Comparison of ENCODE assay signal across 12 mouse cellular contexts in genomic region chr16:52100466-52100865, GRCm38 (mm10).
"Had no signal": no experiment of that assay in that cellular context is flagged by ENCODE, and none has a peak within 500 bp of the region (broad histone marks: within the 10 kb centered on the region; RNA-seq: fewer than 3 reads in every experiment).

No protein-coding gene starts in this region.

- H3K27ac ChIP-seq: intestine, embryonic 15.5 days; left cerebral cortex, adult 2 months; limb, embryonic 10.5 days; liver, embryonic 15.5 days; midbrain, embryonic 13.5 days had no signal

- H3K4me2 ChIP-seq: intestine, embryonic 15.5 days; liver, embryonic 11.5 days; liver, embryonic 15.5 days; midbrain, embryonic 13.5 days had no signal

- DNase-seq: lung, adult 2 months; lung, postnatal 36 days; right cerebral cortex, adult 18-20 months; right cerebral cortex, postnatal 25 days; thymus, postnatal 14 days had no signal

- H3K9ac ChIP-seq: intestine, embryonic 15.5 days; liver, embryonic 15.5 days; midbrain, embryonic 13.5 days had no signal

- ATAC-seq: intestine, embryonic 15.5 days; lung, postnatal 0 days; midbrain, embryonic 13.5 days had no signal

- H3K4me1 ChIP-seq: intestine, embryonic 15.5 days had no signal

- H3K27me3 ChIP-seq: intestine, embryonic 15.5 days; liver, embryonic 15.5 days; midbrain, embryonic 13.5 days had no signal

- H3K36me3 ChIP-seq: intestine, embryonic 15.5 days; liver, embryonic 15.5 days had no signal

- H3K4me3 ChIP-seq: intestine, embryonic 15.5 days; left cerebral cortex, adult 2 months; limb, embryonic 10.5 days; liver, embryonic 15.5 days; midbrain, embryonic 13.5 days had no signal

- H3K9me3 ChIP-seq: intestine, embryonic 15.5 days; limb, embryonic 10.5 days; liver, embryonic 15.5 days; midbrain, embryonic 13.5 days had no signal
